Mouse (Mus musculus) testis, adult 2 months (tissue): ENCODE results near the gene Cdk2ap2.

Experiments
- CTCF ChIP-seq: fragments of 200-500 bp; IDR thresholded peaks from 2 replicates; pipeline ENCODE4 v1.5.1; 2012; ENCODE audit warnings: low read depth, mild to moderate bottlenecking, inconsistent platforms, low read length, moderate library complexity; ENCODE audit not compliant: control insufficient read depth, insufficient read depth, insufficient replicate concordance
- POLR2A ChIP-seq: fragments of 200-500 bp; IDR thresholded peaks from 2 replicates; pipeline ENCODE4 v1.6.1; 2012; ENCODE audit warnings: low read depth, mild to moderate bottlenecking, inconsistent platforms, low read length, moderate library complexity; ENCODE audit not compliant: control insufficient read depth

- TF ChIP-seq CTCF (no peak), POLR2A (no peak)
Measured at GRCm38 (mm10) chr19:4088146-4088545, 8.8 kb upstream of the Cdk2ap2 start.
